Mouse (Mus musculus): ENCODE measurements at regions not wholly inside any gene's neighbourhood (a gene's known extent, or its start where the extent isn't known, plus 50 kb on each side); places are given as distances from the start of the nearest gene placed in this dataset.

DNA sequence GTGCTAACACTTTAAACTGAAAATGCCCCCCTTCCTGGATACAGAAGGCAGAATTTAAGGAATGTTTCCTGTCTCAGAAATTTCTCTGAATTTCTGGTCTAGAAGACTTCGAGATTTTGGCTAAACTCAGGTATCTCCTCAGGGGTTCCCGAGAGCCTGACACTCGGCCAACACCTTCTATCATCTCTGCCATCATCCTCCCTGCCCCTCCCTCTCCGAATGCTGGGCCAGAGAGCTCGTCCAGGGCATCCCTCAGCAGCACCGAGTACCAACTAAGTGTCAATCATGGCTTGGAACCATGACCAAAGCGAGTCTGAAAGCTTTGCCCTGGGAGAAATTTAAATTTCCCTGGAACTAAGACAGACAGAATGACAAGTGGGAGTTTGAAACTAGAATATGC, 138.2 kb upstream of the C9orf72 start:
- Histone ChIP-seq H3K36me3 (ENCODE audit: control insufficient read depth, insufficient read depth) (no peaks in the 10 kb centered on the region), H3ac (ENCODE audit: control insufficient read depth, insufficient read length) (no peak overlapping the region), H3K27me3 (ENCODE audit: control insufficient read depth, insufficient read depth, insufficient read length) (no peaks in the 10 kb centered on the region), H3K4me2 (ENCODE audit: low read depth) (no peak overlapping the region), H3K4me3 (no peak overlapping the region), H3K79me2 (ENCODE audit: control insufficient read depth, insufficient read depth) (no peaks in the 10 kb centered on the region)
- TF ChIP-seq CEBPB (IDR thresholded peaks at IDR 0.05; ENCODE audit: insufficient read depth, poor library complexity, severe bottlenecking) (no peak), USF1 (IDR thresholded peaks at IDR 0.05; ENCODE audit: low read depth) (no peak)

DNA sequence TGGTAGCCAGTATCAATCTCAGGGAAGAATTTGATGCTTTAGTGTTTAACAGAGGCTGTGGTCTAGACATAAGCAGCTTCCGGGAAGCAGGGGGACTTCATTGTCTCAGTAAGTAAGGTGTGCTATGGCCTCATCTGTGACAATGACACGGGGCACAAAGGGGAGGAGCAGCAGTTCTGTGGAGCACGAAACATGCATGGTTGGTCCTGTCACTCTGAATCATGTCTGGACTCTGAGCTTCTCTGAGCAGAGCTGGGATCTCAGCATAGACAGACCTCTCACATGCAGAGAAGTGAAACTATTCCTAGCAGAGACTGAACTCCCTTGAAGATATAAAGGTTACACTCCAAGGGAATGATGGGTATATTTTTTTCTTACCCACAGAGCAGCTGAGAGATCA, 136.2 kb upstream of the C9orf72 start:
- Histone ChIP-seq H3K4me3 (no peak overlapping the region), H3K36me3 (ENCODE audit: control insufficient read depth, insufficient read depth) (no peaks in the 10 kb centered on the region), H3K27me3 (ENCODE audit: control insufficient read depth, insufficient read depth, insufficient read length) (no peaks in the 10 kb centered on the region), H3K79me2 (ENCODE audit: control insufficient read depth, insufficient read depth) (no peaks in the 10 kb centered on the region), H3K4me2 (ENCODE audit: low read depth) (no peak overlapping the region), H3ac (ENCODE audit: control insufficient read depth, insufficient read length) (no peak overlapping the region)
- no peak for TF ChIP-seq MAX (IDR thresholded peaks at IDR 0.05; ENCODE audit: low read depth)

DNA sequence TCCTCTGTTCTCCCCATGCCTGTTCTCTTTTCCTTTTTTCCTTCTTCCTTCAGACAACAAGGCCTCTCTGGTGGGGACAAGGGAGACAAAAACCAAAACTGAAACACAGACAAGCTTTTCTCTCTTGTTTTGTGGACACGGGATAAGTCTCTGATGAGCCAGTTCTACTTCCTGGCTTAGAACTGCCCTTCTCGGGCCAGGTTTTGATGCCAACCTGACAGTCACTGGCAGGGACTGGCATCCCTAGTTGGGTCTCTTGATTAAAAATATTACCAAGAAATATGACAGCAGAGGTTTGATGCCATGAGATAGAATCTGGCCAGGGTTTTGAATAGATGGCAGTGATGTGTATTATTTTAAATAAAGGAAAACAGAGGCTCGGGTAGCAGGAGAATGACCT, 133.4 kb upstream of the C9orf72 start:
- Histone ChIP-seq H3ac (ENCODE audit: control insufficient read depth, insufficient read length) (no peak overlapping the region), H3K36me3 (ENCODE audit: control insufficient read depth, insufficient read depth) (no peaks in the 10 kb centered on the region), H3K79me2 (ENCODE audit: control insufficient read depth, insufficient read depth) (no peaks in the 10 kb centered on the region), H3K27me3 (ENCODE audit: control insufficient read depth, insufficient read depth, insufficient read length) (no peaks in the 10 kb centered on the region), H3K4me3 (no peak overlapping the region), H3K4me2 (ENCODE audit: low read depth) (no peak overlapping the region)
- TF ChIP-seq TCF12 (IDR thresholded peaks at IDR 0.05; ENCODE audit: insufficient read depth, poor library complexity, severe bottlenecking) (no peak), CEBPB (IDR thresholded peaks at IDR 0.05; ENCODE audit: insufficient read depth, poor library complexity, severe bottlenecking) (no peak), POLR2AphosphoS2 (IDR thresholded peaks at IDR 0.05; ENCODE audit: insufficient read length, low read depth) (no peak), POLR2A (IDR thresholded peaks at IDR 0.05; ENCODE audit: insufficient read length, low read depth) (no peak)

DNA sequence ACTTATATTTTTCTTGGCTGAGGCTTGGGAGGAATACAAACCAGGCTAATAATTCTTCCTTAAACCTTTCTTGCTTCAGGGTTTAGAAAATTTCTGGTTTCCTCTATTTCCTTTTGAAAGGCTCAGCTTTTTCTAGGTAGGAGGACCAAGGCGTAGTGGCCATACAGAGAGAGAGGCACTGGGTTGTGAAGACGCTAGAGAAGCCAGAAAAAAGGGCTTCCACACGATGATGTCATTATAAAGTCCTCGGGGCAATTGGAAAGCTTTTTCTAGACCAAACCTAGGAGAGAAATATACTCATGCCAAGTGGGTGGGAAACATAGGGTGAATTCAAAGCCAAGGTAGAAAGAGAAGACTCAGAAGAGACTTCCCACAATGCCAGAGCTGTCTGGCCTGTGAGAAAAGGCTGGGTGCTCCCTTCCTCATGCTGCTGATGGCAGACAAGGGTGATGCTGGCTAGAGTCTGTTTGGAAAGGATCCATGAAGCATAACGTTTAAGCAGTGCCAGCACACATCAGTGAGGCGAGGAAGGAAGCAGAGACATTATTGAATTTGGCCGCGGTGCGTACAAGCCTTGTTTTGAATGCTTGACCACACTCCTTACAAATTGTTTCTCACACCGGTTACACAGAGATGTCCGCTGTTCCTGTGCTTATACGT, 131.1 kb upstream of the C9orf72 start:
- H3K79me2 ChIP-seq (ENCODE audit: control insufficient read depth, insufficient read depth), result no peaks in the 10 kb centered on the region
- H3K36me3 ChIP-seq (ENCODE audit: control insufficient read depth, insufficient read depth), result no peaks in the 10 kb centered on the region
- no peak for TF ChIP-seq REST (IDR thresholded peaks at IDR 0.05; ENCODE audit: insufficient read depth, insufficient read length)
- no peak for TF ChIP-seq POLR2A (IDR thresholded peaks at IDR 0.05; ENCODE audit: insufficient read length, low read depth)
- no peak for TF ChIP-seq POLR2AphosphoS2 (IDR thresholded peaks at IDR 0.05; ENCODE audit: insufficient read length, low read depth)
- TF ChIP-seq MYOG (IDR thresholded peaks at IDR 0.05; ENCODE audit: control insufficient read depth in 1 of 3, insufficient read depth in 1 of 3, insufficient read length in 2 of 3, low read depth in 2 of 3), result no peak
- no peak for TF ChIP-seq MAX (IDR thresholded peaks at IDR 0.05; ENCODE audit: low read depth)
- TF ChIP-seq MYOD1 (IDR thresholded peaks at IDR 0.05; ENCODE audit: control insufficient read depth in 1 of 3, insufficient read length in 2 of 3, low read depth in 2 of 3), result no peak
- TF ChIP-seq TCF12 (IDR thresholded peaks at IDR 0.05; ENCODE audit: insufficient read depth, poor library complexity, severe bottlenecking), result no peak
- TF ChIP-seq E2F4 (IDR thresholded peaks at IDR 0.05; ENCODE audit: insufficient read depth), result no peak
- no peak overlapping the region for H3ac ChIP-seq (ENCODE audit: control insufficient read depth, insufficient read length)
- H3K4me3 ChIP-seq, result no peak overlapping the region
- no peak overlapping the region for H3K4me2 ChIP-seq (ENCODE audit: low read depth)
- no peaks in the 10 kb centered on the region for H3K27me3 ChIP-seq (ENCODE audit: control insufficient read depth, insufficient read depth, insufficient read length)

DNA sequence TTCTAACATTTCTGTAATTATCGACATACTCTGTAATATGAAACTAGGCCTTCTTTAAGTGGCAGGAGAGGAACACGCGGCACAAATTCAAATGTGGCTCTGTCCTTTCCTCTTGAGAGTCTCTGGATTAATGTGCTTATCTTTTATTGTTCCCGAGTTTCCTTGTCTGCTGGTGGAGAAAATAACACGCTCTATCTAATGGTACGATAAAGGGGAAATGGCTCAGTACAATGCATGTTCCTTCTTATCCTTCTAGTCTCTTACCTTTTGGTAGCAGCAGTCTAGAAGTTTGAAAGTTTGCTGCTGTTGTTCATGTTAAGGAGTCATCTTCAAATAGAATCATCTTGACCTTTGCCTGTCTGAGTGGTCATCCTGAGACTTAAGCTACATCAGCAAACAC, 130.1 kb upstream of the C9orf72 start:
- Histone ChIP-seq H3K4me2 (ENCODE audit: low read depth) (no peak overlapping the region), H3K4me3 (no peak overlapping the region), H3K79me2 (ENCODE audit: control insufficient read depth, insufficient read depth) (no peaks in the 10 kb centered on the region), H3K36me3 (ENCODE audit: control insufficient read depth, insufficient read depth) (no peaks in the 10 kb centered on the region), H3ac (ENCODE audit: control insufficient read depth, insufficient read length) (no peak overlapping the region), H3K27me3 (ENCODE audit: control insufficient read depth, insufficient read depth, insufficient read length) (no peaks in the 10 kb centered on the region)
- TF ChIP-seq CEBPB (IDR thresholded peaks at IDR 0.05; ENCODE audit: insufficient read depth, poor library complexity, severe bottlenecking) (no peak), POLR2AphosphoS2 (IDR thresholded peaks at IDR 0.05; ENCODE audit: insufficient read length, low read depth) (no peak), POLR2A (IDR thresholded peaks at IDR 0.05; ENCODE audit: insufficient read length, low read depth) (no peak), TCF12 (IDR thresholded peaks at IDR 0.05; ENCODE audit: insufficient read depth, poor library complexity, severe bottlenecking) (no peak), SRF (IDR thresholded peaks at IDR 0.05; ENCODE audit: control insufficient read depth, insufficient read length, low read depth) (no peak), TCF3 (IDR thresholded peaks at IDR 0.05; ENCODE audit: insufficient read length, low read depth) (no peak), E2F4 (IDR thresholded peaks at IDR 0.05; ENCODE audit: insufficient read depth) (no peak), REST (IDR thresholded peaks at IDR 0.05; ENCODE audit: insufficient read depth, insufficient read length) (no peak), USF1 (IDR thresholded peaks at IDR 0.05; ENCODE audit: low read depth) (no peak), MYOG (IDR thresholded peaks at IDR 0.05; ENCODE audit: control insufficient read depth in 1 of 3, insufficient read depth in 1 of 3, insufficient read length in 2 of 3, low read depth in 2 of 3) (no peak), MYOD1 (IDR thresholded peaks at IDR 0.05; ENCODE audit: control insufficient read depth in 1 of 3, insufficient read length in 2 of 3, low read depth in 2 of 3) (no peak), MAX (IDR thresholded peaks at IDR 0.05; ENCODE audit: low read depth) (no peak)

DNA sequence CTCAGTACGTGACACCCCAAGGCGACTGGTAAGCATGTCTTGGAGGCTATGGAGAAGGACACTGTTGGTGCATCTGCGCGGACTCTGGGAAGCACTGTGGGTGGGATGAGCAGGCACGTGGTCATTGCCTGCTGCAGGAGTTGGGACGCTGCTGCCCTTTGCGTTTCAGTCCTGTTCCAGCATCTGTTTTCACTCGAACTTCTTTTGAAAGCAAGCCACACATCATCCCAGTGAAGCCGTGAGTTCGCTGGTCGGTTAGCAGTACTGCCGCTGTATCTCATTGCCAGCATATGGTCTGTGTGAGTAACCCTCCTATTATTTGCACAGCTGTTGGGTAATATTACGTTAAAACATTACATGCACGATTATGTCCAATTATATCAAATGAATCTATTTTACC, 128.1 kb upstream of the C9orf72 start:
- H3K27me3 ChIP-seq (ENCODE audit: control insufficient read depth, insufficient read depth, insufficient read length), result no peaks in the 10 kb centered on the region
- no peaks in the 10 kb centered on the region for H3K79me2 ChIP-seq (ENCODE audit: control insufficient read depth, insufficient read depth)
- peak in 1 of 3 experiments; percentile 17 for TF ChIP-seq MYOD1 (IDR thresholded peaks at IDR 0.05; ENCODE audit: control insufficient read depth in 1 of 3, insufficient read length in 2 of 3, low read depth in 2 of 3)
- no peak for TF ChIP-seq USF1 (IDR thresholded peaks at IDR 0.05; ENCODE audit: low read depth)
- H3K4me2 ChIP-seq (ENCODE audit: low read depth), result no peak overlapping the region
- no peak overlapping the region for H3K4me3 ChIP-seq
- H3ac ChIP-seq (ENCODE audit: control insufficient read depth, insufficient read length), result no peak overlapping the region
- no peaks in the 10 kb centered on the region for H3K36me3 ChIP-seq (ENCODE audit: control insufficient read depth, insufficient read depth)

Data from myocyte (in vitro differentiated cells).